Mouse (Mus musculus): Measurements from ENCODE around the gene Gm6356. TPM values are rescaled to one million over a fixed set of nuclear protein-coding genes. Genes with fewer than 3 reads are reported as not detected.
"Not testable (repeated sequence)": the region's sequence is repeated elsewhere in the genome, so short reads cannot be mapped to it uniquely, and the experiment has no call there.

Gm6356 gene
- total RNA-seq (2021) (not detected), polyA plus RNA-seq (2012; rRNA removed) (not detected in 2 replicates)
- long read RNA-seq, result 0 reads

DNA sequence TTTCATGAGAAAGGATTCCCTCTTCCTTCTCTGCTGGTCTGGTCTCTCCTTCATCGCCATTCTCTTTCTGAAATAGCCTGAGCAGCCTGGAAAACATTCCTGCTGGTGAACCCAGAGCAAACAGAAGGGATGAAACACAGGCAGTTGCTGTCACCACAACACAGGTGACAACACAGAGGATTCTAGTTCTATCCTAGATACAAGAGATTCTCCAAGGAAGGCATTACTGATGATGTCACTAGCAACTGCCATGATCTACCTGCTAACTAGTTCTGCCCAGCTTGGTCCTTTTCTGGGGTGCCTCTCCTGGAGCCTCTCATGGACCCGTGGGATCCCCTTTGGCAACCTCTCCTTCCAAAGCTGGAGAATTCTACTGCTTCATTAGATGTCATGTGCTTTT lies at the start of gene Gm6356:
TSS of gene Gm6356 (minus strand) at position 101 of the 400 bp plus-strand sequence.
- not testable (repeated sequence) for DNase-seq

Other genes starting within 250 kb of the Gm6356 start
- gene Gm3636, start 231.5 kb downstream of the Gm6356 start, total RNA-seq (2021), result under 1 TPM in 1 of 2 experiments, not detected in 1; 0.52 TPM
- not detected in 2 replicates for gene Gm3636, start 231.5 kb downstream of the Gm6356 start, polyA plus RNA-seq (2012; rRNA removed)
- not detected for gene Gm8362, start 199.4 kb downstream of the Gm6356 start, total RNA-seq (2021)
- gene Gm8362, start 199.4 kb downstream of the Gm6356 start, polyA plus RNA-seq (2012; rRNA removed), result not detected in 2 replicates
- gene Gm3642, start 133.5 kb downstream of the Gm6356 start, total RNA-seq (2021), result not detected
- gene Gm3642, start 133.5 kb downstream of the Gm6356 start, polyA plus RNA-seq (2012; rRNA removed), result not detected in 2 replicates
- not detected for gene Gm3667, start 83.9 kb downstream of the Gm6356 start, total RNA-seq (2021)
- gene Gm3667, start 83.9 kb downstream of the Gm6356 start, polyA plus RNA-seq (2012; rRNA removed), result not detected in 2 replicates
- gene Gm10406, start 53.6 kb upstream of the Gm6356 start, total RNA-seq (2021), result not detected
- gene Gm10406, start 53.6 kb upstream of the Gm6356 start, polyA plus RNA-seq (2012; rRNA removed), result not detected in 2 replicates
- not detected for gene Gm3685, start 71.2 kb upstream of the Gm6356 start, total RNA-seq (2021)
- not detected in 2 replicates for gene Gm3685, start 71.2 kb upstream of the Gm6356 start, polyA plus RNA-seq (2012; rRNA removed)
- gene Gm3696, start 126.8 kb upstream of the Gm6356 start, total RNA-seq (2021), result under 1 TPM; 0.21 to 0.26 TPM
- not detected in 2 replicates for gene Gm3696, start 126.8 kb upstream of the Gm6356 start, polyA plus RNA-seq (2012; rRNA removed)
- gene Gm6676, start 151.6 kb upstream of the Gm6356 start, total RNA-seq (2021), result not detected
- gene Gm6676, start 151.6 kb upstream of the Gm6356 start, polyA plus RNA-seq (2012; rRNA removed), result not detected in 2 replicates
- gene Gm3512, start 200.7 kb upstream of the Gm6356 start, total RNA-seq (2021), result under 1 TPM; 0.20 to 0.69 TPM
- gene Gm3512, start 200.7 kb upstream of the Gm6356 start, polyA plus RNA-seq (2012; rRNA removed), result not detected in 2 replicates
- gene Gm16434, start 220.7 kb upstream of the Gm6356 start, total RNA-seq (2021), result not detected
- not detected in 2 replicates for gene Gm16434, start 220.7 kb upstream of the Gm6356 start, polyA plus RNA-seq (2012; rRNA removed)

Measured in adrenal gland, adult 2 months (tissue).